Mouse (Mus musculus) E14TG2a.4 (cell line): ENCODE data around the gene Noto.

Experiments used
- CTCF ChIP-seq: conservative IDR thresholded peaks from 2 replicates; pipeline ENCODE4 v1.5.1; 2014; ENCODE audit warnings: low read length
- NANOG ChIP-seq: IDR thresholded peaks from 2 replicates; pipeline ENCODE4 v1.6.1; 2014; ENCODE audit warnings: borderline replicate concordance, low read length, mixed read lengths

DNA sequence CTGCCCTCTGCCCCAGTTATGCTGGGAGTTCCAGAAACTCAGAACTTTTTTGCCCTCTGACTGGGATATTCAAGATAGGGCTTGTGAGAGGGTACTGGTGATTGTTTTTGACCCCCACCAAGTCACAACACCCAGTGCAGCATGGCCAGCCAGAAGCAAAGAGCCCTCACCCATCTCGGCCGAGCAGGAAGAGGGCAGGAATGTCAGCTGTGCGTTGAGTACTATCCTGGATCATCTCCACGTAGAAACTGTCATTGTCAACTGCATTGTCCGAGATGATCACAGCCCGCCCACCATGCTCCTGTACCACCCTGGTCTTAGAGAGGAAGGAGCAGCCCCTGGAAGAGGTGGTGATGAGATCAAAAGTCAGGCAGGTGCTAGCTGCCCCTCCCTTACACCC, 23.7 kb downstream of the Noto start:
- TF ChIP-seq CTCF = no peak
- TF ChIP-seq NANOG = no peak
